Comparison of ENCODE assay signal across 12 mouse cellular contexts in the genomic region with DNA sequence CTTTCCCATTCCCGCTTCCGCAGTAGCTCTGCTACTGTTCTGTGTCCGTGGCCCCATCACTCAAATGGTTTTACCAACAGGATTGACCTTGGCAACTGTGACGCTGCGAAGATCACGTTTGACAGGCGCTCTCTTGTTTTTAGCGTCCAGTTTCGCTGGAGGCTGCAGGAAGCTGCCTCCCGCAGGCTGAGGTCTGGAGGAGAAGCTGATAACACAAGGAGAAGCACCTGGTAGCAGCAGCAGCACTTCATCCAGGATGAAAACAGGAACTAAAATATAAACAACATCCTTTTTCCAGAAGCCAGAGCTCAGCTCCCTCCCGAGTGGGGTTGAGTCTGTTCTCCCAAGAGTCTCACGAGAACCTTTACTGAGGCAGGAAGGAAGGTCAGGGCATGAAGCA.
DNase-seq lines count a peak whose midpoint lies in the region; ATAC-seq and TF ChIP-seq lines count a peak whose summit lies in the region.
"Had no signal": no experiment of that assay in that cellular context is flagged by ENCODE, and none has a peak within 500 bp of the region (broad histone marks: within the 10 kb centered on the region; RNA-seq: fewer than 3 reads in every experiment).

No protein-coding gene starts in this region.

- no peaks in the 10 kb centered on the region for H3K79me2 ChIP-seq in heart, adult 2 months (replicated peaks; ENCODE audit: control insufficient read depth, insufficient read depth, low read length)

- no peak for TF ChIP-seq EP300 in heart, adult 2 months (IDR thresholded peaks at IDR 0.05; ENCODE audit: insufficient read depth, low read depth, low read length)
- no peak for TF ChIP-seq EP300 in lung, postnatal 0 days (IDR thresholded peaks at IDR 0.05)

- TF ChIP-seq POLR2A in heart, adult 2 months (IDR thresholded peaks at IDR 0.05; ENCODE audit: insufficient read depth, low read depth, low read length): no peak

- TF ChIP-seq CTCF in heart, adult 2 months (IDR thresholded peaks at IDR 0.05): no peak
- TF ChIP-seq CTCF in lung, postnatal 0 days (IDR thresholded peaks at IDR 0.05): no peak

- H3K9ac ChIP-seq in heart, adult 2 months (ENCODE audit: low read depth, low read length): no peak overlapping the region
- H3K9ac ChIP-seq in lung, postnatal 0 days (replicated peaks; ENCODE audit: low read depth): no peak overlapping the region
- H3K9ac ChIP-seq: forebrain, embryonic 13.5 days had no signal

- ATAC-seq in lung, postnatal 0 days: no peak
- ATAC-seq: forebrain, embryonic 13.5 days; midbrain, embryonic 16.5 days had no signal

- DNase-seq in heart, adult 2 months: peak in 1 of 2 experiments; percentile 24
- DNase-seq in heart, postnatal 4 days: no peak
- DNase-seq in lung, postnatal 0 days (ENCODE audit: low spot score): no peak
- DNase-seq in lung, adult 18-20 months: no peak
- DNase-seq in kidney, adult 9 months: peak; percentile 28
- peak; percentile 62 for DNase-seq in yolk sac, embryonic 10.5 days (ENCODE audit: low spot score)
- no peak for DNase-seq in neural tube, embryonic 10.5 days (ENCODE audit: extremely low spot score, low spot score)
- DNase-seq in layer of hippocampus, postnatal 36 days: no peak
- DNase-seq: right cerebral cortex, postnatal 4 days had no signal

- 0 out of 2 replicates have a peak, but pooled peaks cover 1% of the 10 kb centered on the region for H3K4me1 ChIP-seq in heart, adult 2 months (ENCODE audit: control insufficient read depth, insufficient read depth, low read length)
- no peaks in the 10 kb centered on the region for H3K4me1 ChIP-seq in lung, postnatal 0 days (ENCODE audit: insufficient read depth, low read depth, low read length)
- H3K4me1 ChIP-seq: forebrain, embryonic 13.5 days had no signal

- H3K9me3 ChIP-seq in lung, postnatal 0 days (ENCODE audit: low read length): no peaks in the 10 kb centered on the region
- H3K9me3 ChIP-seq: forebrain, embryonic 13.5 days had no signal

- intact Hi-C loops in heart, adult 2 months (cut with DNase I): loop anchor here (2.0 kb wide), 1 partner anchor 16 kb away; no protein-coding TSS in a partner anchor

- peak overlapping the region; percentile 19; the same call in 1 of the 2 replicates for H3K4me2 ChIP-seq in lung, postnatal 0 days (replicated peaks; ENCODE audit: low read depth, low read length)
- H3K4me2 ChIP-seq: forebrain, embryonic 13.5 days had no signal

- 18% methylated on average over 12 of the region's 12 CpGs for WGBS in heart, adult 2 months
- 28% methylated on average over 12 of the region's 12 CpGs for WGBS in lung, postnatal 0 days

- H3K27me3 ChIP-seq in heart, adult 2 months (ENCODE audit: control insufficient read depth, insufficient read depth, low read length): no peaks in the 10 kb centered on the region
- no peaks in the 10 kb centered on the region for H3K27me3 ChIP-seq in lung, postnatal 0 days (replicated peaks; ENCODE audit: insufficient read depth, low read length)
- H3K27me3 ChIP-seq: forebrain, embryonic 13.5 days had no signal

- H3K27ac ChIP-seq in heart, adult 2 months: no peak overlapping the region
- H3K27ac ChIP-seq in lung, postnatal 0 days (ENCODE audit: low read length): no peak overlapping the region
- H3K27ac ChIP-seq: forebrain, embryonic 13.5 days; stomach, postnatal 0 days had no signal

- H3K4me3 ChIP-seq in heart, adult 2 months: peak overlapping the region; percentile 26
- H3K4me3 ChIP-seq in lung, postnatal 0 days (ENCODE audit: low read depth, low read length): no peak overlapping the region
- H3K4me3 ChIP-seq: forebrain, embryonic 13.5 days had no signal

- no peaks in the 10 kb centered on the region for H3K36me3 ChIP-seq in heart, adult 2 months (ENCODE audit: control insufficient read depth, insufficient read depth, low read length)
- H3K36me3 ChIP-seq in lung, postnatal 0 days (ENCODE audit: insufficient read depth, low read length): no peaks in the 10 kb centered on the region

Comparison
In these comparisons a context has a peak if more than half of its experiments do, and no peak if none do; other contexts are left out.
1. DNase-seq: peak in kidney, adult 9 months (single experiment) and yolk sac, embryonic 10.5 days (single experiment); none in heart, postnatal 4 days (single experiment), lung, postnatal 0 days (single experiment), lung, adult 18-20 months (0 of 2), neural tube, embryonic 10.5 days (single experiment) and layer of hippocampus, postnatal 36 days (0 of 2).